Mouse (Mus musculus) liver, embryonic 15.5 days (tissue): ENCODE measurements at regions not wholly inside any gene's neighbourhood (a gene's known extent, or its start where the extent isn't known, plus 50 kb on each side); places are given as distances from the start of the nearest gene placed in this dataset.

ENCODE experiments used
- ATAC-seq: fragments of 200-750 bp; cut with Nextera tagmentation; 2 replicates; pipeline ENCODE4 v1.8.0; 2017; ENCODE audit warnings: moderate number of reproducible peaks, mild to moderate bottlenecking, moderate library complexity; ENCODE audit not compliant: insufficient read depth
- H3K27ac ChIP-seq: fragments of 300-500 bp; sonication (generic); replicated peaks from 2 replicates; pipeline ENCODE4 v1.5.1; 2015; ENCODE audit warnings: mild to moderate bottlenecking, inconsistent platforms
- H3K27me3 ChIP-seq: fragments of 300-500 bp; sonication (generic); 2 replicates; pipeline ENCODE4 v1.6.1; 2015; ENCODE audit warnings: mild to moderate bottlenecking, inconsistent platforms
- H3K36me3 ChIP-seq: fragments of 300-500 bp; sonication (generic); replicated peaks from 2 replicates; pipeline ENCODE4 v1.6.1; 2015; ENCODE audit warnings: moderate library complexity, mild to moderate bottlenecking, inconsistent platforms
- H3K4me1 ChIP-seq: fragments of 300-500 bp; sonication (generic); replicated peaks from 2 replicates; pipeline ENCODE4 v1.6.1; 2015; ENCODE audit warnings: inconsistent platforms
- H3K4me2 ChIP-seq: fragments of 300-500 bp; sonication (generic); 2 replicates; pipeline ENCODE4 v1.6.1; 2015; ENCODE audit warnings: moderate library complexity, mild to moderate bottlenecking, inconsistent platforms
- H3K4me3 ChIP-seq: fragments of 300-500 bp; sonication (generic); replicated peaks from 2 replicates; pipeline ENCODE4 v1.5.1; 2015; ENCODE audit warnings: mild to moderate bottlenecking, inconsistent platforms
- H3K9ac ChIP-seq: fragments of 300-500 bp; sonication (generic); 2 replicates; pipeline ENCODE4 v1.6.1; 2015; ENCODE audit warnings: moderate library complexity, mild to moderate bottlenecking, inconsistent platforms
- H3K9me3 ChIP-seq: fragments of 300-500 bp; sonication (generic); replicated peaks from 2 replicates; pipeline ENCODE4 v1.6.1; 2016; ENCODE audit warnings: inconsistent platforms
- WGBS: fragments of 180-500 bp; shearing (Covaris S2); methylation state at CpG from one replicate; pipeline ENCODE4 v1.1.7; 2015; ENCODE audit warnings: mixed read lengths; ENCODE audit not compliant: insufficient replicate concordance; 5-methylcytosine and 5-hydroxymethylcytosine counted together

DNA sequence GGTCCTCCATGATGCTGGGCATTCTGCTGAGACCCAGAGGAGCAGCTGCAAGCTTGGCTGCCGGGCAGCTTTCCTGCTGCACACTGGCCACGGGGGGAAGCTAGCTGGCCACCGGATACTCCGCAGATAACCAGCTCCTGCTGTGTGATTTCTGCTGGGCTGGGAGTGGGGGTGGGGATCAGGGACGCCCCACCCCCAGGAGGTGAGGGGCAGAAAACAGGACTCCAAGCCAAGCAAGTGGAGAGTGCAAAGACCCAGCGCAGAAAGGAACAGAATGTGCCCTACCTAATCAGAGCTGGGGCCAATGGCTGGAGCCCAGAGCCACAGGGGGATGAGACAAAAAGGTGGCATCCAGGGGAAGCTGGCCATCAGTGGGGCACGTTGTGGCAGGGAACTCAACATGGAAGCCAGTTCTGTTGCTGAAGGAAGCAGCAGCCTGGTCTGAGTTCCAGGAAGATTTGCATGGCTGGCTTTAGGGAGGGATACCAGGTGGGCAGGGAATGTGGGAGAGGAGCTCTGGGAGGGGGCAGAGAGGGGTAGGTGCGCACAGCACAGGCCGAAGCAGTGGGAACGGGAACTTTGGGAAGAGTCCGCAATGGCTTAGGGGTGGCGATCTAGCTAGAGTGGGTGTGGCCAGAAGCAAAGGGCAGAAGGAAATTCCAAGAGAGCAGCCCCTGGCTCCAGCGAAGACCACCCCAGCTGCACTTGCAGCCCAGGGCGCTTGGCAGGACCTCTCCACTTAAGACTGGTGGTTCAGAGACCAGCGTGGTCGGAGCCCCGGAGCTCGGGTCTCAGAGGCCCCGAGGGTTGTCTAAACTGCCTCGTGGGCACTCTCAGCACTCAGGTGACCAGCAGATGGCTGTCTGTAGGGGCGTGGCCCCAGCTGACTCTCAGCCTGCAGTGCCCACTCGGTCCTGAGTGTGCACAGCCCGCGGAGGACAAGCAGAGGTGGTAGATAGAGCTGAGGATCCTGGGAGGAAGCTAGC is 86.6 kb downstream of the 1700001O22Rik start:
- Histone ChIP-seq H3K9me3 (no peaks in the 10 kb centered on the region), H3K4me1 (peaks cover 50% of the 10 kb centered on the region), H3K4me3 (0 out of 2 replicates have a peak overlapping the region, but pooled peaks have one; percentile 2), H3K27ac (peak overlapping the region; percentile 42; the same call in 1 of the 2 replicates), H3K4me2 (peak overlapping the region; percentile 36), H3K36me3 (no peaks in the 10 kb centered on the region), H3K9ac (no peak overlapping the region; the same call in 1 of the 2 replicates), H3K27me3 (peaks cover 83% of the 10 kb centered on the region)
- ATAC-seq = no peak
- 4% methylated on average over 24 of the region's 24 CpGs for WGBS

DNA sequence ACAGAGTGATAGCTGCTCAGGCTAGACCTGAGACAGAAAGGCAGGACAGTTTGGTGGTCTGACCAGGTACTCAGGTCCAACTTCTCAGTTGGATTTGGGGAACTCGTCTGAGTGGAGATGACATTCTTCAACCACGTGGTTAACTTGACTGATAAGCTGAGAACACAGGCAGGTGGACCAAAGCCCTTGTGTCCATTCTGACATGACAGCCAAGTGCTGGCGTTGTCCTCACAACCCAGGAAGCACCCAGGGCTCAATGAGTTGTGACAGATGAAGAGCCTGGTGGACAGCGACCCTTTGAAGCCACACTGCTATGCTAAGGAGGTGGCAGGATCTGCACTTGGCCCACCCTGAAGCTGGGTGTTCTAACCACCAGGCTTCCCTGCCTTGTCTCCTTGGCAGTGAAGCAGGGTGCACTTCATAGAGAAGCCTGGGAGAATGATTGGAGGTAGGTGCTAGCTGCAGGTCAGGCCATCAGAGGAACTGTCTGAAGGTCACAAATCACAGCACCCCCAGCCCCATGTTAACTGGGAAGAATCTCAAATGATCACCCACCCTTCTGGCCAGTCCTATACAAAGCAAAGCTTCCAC is 87.6 kb downstream of the 1700001O22Rik start:
- no peak overlapping the region for H3K4me3 ChIP-seq
- no peak for ATAC-seq
- no peak overlapping the region for H3K9ac ChIP-seq
- peaks cover 50% of the 10 kb centered on the region for H3K4me1 ChIP-seq
- H3K27me3 ChIP-seq = peaks cover 90% of the 10 kb centered on the region
- no peaks in the 10 kb centered on the region for H3K9me3 ChIP-seq
- no peak overlapping the region for H3K4me2 ChIP-seq
- WGBS = 32% methylated on average over 4 of the region's 4 CpGs
- no peaks in the 10 kb centered on the region for H3K36me3 ChIP-seq
- H3K27ac ChIP-seq = no peak overlapping the region

- peaks cover 98% of the 10 kb centered on the region for H3K27me3 ChIP-seq
- peaks cover 37% of the 10 kb centered on the region for H3K4me1 ChIP-seq
- WGBS = 40% methylated on average over 3 of the region's 3 CpGs
- H3K36me3 ChIP-seq = no peaks in the 10 kb centered on the region
- H3K4me3 ChIP-seq = no peak overlapping the region
- ATAC-seq = no peak
- H3K9me3 ChIP-seq = no peaks in the 10 kb centered on the region
- H3K9ac ChIP-seq = no peak overlapping the region
- no peak overlapping the region for H3K4me2 ChIP-seq
- H3K27ac ChIP-seq = no peak overlapping the region
Measured at GRCm38 (mm10) chr2:30713535-30713934, 89.9 kb downstream of the 1700001O22Rik start.

DNA sequence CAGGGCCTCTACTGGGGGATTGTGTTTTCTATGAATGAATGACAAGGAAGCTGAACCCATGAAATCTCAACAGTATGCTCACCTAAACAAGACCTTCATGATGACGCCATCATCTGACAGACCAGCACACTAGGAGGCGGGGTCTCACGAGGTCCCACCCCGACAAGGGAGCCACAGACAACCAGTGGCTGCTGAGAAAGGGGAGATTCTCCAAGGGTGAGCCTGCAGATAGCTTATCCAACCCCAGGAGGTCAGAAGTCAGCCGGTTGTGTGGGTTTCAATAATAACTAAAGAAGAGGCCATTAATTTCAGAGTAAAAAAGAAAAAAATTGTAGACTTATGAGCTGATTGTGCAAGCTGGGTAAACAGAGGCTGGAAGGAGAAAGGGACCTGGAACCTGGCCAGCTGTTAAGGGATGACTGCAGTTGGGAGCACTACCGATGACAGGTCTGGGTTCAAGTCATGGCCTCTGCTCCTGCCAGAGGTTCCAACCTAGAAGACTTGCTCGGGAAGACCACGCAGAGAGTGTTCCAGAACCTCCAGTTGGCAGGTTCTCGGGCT is 90.5 kb downstream of the 1700001O22Rik start:
- H3K4me2 ChIP-seq = no peak overlapping the region
- H3K36me3 ChIP-seq = no peaks in the 10 kb centered on the region
- WGBS = 44% methylated on average over 9 of the region's 9 CpGs
- no peak for ATAC-seq
- H3K4me3 ChIP-seq = no peak overlapping the region
- H3K9me3 ChIP-seq = no peaks in the 10 kb centered on the region
- no peak overlapping the region for H3K9ac ChIP-seq
- H3K4me1 ChIP-seq = peaks cover 36% of the 10 kb centered on the region
- H3K27me3 ChIP-seq = peaks cover 98% of the 10 kb centered on the region
- no peak overlapping the region for H3K27ac ChIP-seq

DNA sequence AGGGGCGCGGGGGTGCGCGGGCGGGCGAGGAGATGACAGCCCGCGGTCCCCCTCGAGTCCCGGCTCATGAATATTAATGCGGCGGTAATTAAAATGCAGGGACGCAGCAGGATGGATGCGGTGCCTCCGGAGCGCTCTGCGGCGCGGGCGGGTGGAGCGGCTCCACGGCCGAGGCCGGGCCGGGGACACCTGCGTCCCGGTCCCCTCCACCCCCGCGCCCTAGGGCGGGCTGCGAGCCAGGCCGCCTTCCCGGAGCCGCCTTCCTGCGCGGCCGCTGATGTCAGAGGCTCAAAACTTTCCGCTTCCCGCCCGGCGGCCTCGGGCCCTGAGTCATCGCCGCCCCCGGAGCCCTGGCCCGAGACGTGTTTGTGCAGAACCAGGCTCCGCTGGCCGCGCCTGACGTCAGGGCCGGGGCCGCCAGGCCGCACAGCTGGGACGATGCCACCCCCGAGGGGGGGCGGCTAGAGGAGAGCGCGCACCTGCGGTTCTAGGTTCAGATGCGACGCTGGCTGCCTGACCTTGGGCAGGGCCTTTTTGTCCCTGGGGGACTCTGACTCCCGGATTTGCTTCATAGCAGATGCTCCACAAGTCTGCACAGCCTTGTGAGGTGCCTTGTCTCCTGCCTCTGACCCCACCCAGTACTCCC is 91.5 kb downstream of the 1700001O22Rik start:
- Histone ChIP-seq H3K27ac (peak overlapping the region; percentile 38; the same call in 1 of the 2 replicates), H3K36me3 (no peaks in the 10 kb centered on the region), H3K4me3 (peak overlapping the region; percentile 46), H3K4me2 (peak overlapping the region; percentile 70), H3K9ac (no peak overlapping the region), H3K27me3 (peaks cover 98% of the 10 kb centered on the region), H3K9me3 (no peaks in the 10 kb centered on the region), H3K4me1 (peaks cover 34% of the 10 kb centered on the region)
- WGBS = under 1% methylated on average over 61 of the region's 63 CpGs
- ATAC-seq = peak; percentile 15; the same call in 1 of the 2 replicates

GRCm38 (mm10) chr2:30711476-30711852 is 92.0 kb downstream of the 1700001O22Rik start:
- H3K9me3 ChIP-seq = no peaks in the 10 kb centered on the region
- H3K4me2 ChIP-seq = peak overlapping the region; percentile 70
- peaks cover 98% of the 10 kb centered on the region for H3K27me3 ChIP-seq
- peaks cover 29% of the 10 kb centered on the region for H3K4me1 ChIP-seq
- H3K4me3 ChIP-seq = peak overlapping the region; percentile 46
- peak; percentile 20; the same call in 1 of the 2 replicates for ATAC-seq
- H3K36me3 ChIP-seq = no peaks in the 10 kb centered on the region
- no peak overlapping the region for H3K9ac ChIP-seq
- WGBS = 4% methylated on average over 15 of the region's 15 CpGs
- H3K27ac ChIP-seq = peak overlapping the region; percentile 38; the same call in 1 of the 2 replicates

DNA sequence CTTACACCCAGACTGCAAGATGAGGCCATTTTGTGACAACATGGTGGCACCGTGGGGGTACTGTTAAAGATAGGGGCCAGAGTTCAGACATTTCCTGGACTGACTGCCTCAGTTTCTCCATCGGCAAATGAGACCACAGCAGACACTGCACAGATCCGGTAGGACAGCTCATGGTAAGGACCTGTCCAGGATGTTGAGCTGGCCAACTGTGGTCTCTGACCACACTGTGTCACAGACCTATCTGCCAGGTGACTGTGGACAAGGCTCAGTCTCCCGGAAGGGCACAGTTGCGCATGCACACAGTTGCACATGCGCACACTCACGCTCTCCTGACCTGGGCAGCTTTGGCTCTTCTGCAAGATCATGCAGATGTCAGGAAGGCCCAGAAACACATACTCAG is 92.6 kb downstream of the 1700001O22Rik start:
- H3K27ac ChIP-seq = no peak overlapping the region
- no peak overlapping the region for H3K4me3 ChIP-seq
- H3K36me3 ChIP-seq = no peaks in the 10 kb centered on the region
- peaks cover 23% of the 10 kb centered on the region for H3K4me1 ChIP-seq
- WGBS = 83% methylated on average over 7 of the region's 7 CpGs
- peaks cover 97% of the 10 kb centered on the region for H3K27me3 ChIP-seq
- no peak overlapping the region for H3K9ac ChIP-seq
- no peak for ATAC-seq
- H3K4me2 ChIP-seq = no peak overlapping the region
- H3K9me3 ChIP-seq = no peaks in the 10 kb centered on the region

DNA sequence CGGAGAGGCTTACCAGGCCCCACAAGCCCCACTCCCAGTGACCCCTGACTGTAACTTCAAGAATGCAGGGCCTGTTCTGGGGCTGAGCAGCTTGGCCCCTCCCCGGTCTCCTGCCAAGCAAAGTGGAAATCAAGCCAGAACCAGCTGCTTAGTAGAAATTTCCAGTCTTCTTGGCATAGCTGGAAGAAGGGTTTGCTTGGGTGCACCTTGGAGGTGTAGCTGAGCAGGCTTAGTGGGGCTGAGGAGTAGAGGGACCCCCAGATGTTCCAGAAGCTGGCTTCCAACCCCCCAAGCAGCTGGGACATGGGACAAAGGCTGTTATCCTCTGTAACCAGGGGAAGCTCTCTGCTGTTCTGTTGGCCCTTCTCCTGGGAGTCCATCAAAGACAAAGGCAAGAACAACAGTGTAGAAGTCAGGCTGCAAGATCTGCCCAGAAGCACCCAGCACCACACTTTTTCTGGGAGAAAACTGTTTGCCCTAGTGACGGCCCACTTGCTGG is 94.0 kb downstream of the 1700001O22Rik start:
- Histone ChIP-seq H3K4me3 (no peak overlapping the region), H3K27ac (no peak overlapping the region), H3K9ac (no peak overlapping the region), H3K27me3 (peaks cover 84% of the 10 kb centered on the region), H3K9me3 (no peaks in the 10 kb centered on the region), H3K36me3 (no peaks in the 10 kb centered on the region), H3K4me2 (no peak overlapping the region), H3K4me1 (peaks cover 23% of the 10 kb centered on the region)
- ATAC-seq = no peak
- 59% methylated on average over 3 of the region's 3 CpGs for WGBS

DNA sequence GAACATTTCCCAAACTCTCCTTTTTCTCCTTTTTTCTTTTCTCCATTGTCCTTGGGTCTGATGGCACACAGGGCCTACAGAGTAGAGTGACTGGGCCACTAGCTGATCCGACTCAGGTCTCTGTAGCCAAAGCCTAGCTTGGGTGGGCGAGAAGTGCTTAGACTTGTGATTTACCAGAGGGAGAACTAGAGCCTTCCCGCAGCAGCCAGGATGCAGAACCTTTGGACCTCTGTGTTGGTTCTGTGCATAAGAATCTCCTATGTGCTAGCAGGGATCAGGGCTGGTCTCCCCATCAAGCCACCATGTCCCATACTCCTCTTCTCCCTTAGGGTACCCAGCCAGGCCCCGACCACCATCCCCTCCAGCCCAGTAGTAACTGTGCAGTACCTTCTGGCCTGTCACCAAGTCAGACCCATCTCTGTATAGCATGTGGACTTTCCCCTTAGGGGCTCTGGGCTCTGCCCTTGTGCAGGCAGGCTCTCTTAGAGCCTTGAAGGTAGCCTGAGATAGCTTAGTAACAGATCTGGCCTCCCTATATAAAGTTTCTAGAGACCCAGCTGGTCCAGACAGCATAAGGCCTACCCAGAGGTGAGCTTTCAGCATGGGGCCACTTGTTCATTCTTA is 94.6 kb downstream of the 1700001O22Rik start:
- Histone ChIP-seq H3K27me3 (peaks cover 78% of the 10 kb centered on the region), H3K9ac (no peak overlapping the region), H3K9me3 (no peaks in the 10 kb centered on the region), H3K4me3 (no peak overlapping the region), H3K36me3 (no peaks in the 10 kb centered on the region), H3K27ac (peak overlapping the region; percentile 74; the same call in 1 of the 2 replicates), H3K4me2 (no peak overlapping the region), H3K4me1 (peaks cover 23% of the 10 kb centered on the region)
- ATAC-seq = no peak
- 66% methylated on average over 4 of the region's 4 CpGs for WGBS

DNA sequence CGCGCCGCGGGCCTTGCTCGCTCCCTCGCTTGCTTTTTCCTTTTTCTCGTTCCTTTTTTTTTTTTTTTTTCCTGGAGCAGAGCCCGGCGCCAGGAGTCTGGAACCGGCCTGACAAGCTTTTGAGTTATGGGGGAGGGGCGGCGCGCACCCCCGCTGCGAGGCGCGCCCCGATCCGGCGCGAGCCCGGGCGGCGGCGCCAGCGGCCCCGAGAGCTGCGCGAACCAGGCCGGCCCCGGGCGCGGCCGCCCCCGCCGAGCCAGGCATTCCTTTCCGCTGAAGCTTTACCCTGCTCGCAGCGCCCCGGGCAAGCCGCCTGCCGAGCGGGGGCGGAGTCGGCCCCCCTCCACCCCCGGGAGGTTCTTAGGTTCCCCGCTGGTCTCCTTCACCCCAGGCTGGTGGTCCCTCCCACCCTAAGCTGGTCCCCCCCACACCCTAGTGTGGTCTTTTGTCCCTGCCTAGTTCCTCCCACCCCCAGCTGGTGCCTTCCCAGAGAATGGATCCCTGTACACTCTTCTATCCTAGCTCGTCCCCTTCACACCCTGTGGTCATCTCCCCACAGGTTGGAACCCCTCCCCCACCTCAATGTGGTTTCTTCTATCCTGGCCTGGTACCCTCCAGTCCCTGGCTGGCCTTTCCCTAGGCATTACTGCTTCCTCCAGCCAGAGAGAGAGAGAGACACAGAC is 95.3 kb downstream of the 1700001O22Rik start:
- WGBS = 1% methylated on average over 38 of the region's 48 CpGs
- Histone ChIP-seq H3K9ac (no peak overlapping the region), H3K9me3 (no peaks in the 10 kb centered on the region), H3K27me3 (peaks cover 71% of the 10 kb centered on the region), H3K36me3 (no peaks in the 10 kb centered on the region), H3K4me3 (peak overlapping the region; percentile 39), H3K27ac (peak overlapping the region; percentile 74), H3K4me2 (peak overlapping the region; percentile 66), H3K4me1 (peaks cover 19% of the 10 kb centered on the region)
- ATAC-seq = 0 out of 2 replicates have a peak, but pooled peaks have one; percentile 13
